Mouse (Mus musculus): Measurements from ENCODE around the gene Ror1. TPM values are rescaled to one million over a fixed set of nuclear protein-coding genes. Genes with fewer than 3 reads are reported as not detected.

Ror1 gene
- polyA plus RNA-seq, 1 experiment, result 0.06 TPM

DNA sequence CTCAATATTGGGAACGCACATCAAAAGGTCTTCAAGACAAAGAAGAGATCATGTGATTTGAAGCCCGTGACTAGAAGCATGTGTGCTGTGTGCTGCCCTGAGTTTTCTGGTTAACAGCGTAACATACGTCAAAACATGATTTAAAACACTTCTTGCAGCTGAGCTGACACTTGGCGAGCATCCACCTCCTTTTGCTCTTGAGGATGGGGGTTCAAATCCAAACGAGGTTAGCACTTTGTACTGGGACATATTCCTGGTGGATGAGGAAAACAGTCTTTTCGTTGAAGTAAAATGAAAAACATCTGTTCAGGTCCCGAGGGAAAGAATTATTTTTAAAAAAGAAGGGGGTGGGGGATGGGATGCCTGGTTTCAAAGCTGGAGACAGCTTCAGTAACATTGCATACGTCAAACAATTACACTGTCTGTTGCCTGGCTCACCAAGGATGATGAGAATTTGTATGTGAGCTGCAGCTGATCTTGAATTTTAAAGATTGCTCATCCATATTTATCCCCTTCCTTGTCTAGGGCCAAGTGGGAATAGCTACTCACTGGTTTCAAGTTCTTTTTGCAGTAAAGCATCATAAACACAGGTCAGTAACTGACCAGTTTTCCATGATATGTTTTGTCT, 367.0 kb downstream of the Ror1 start:
- no peak for TF ChIP-seq CEBPB (IDR thresholded peaks at IDR 0.05; ENCODE audit: insufficient read depth, poor library complexity, severe bottlenecking)
- no peak for TF ChIP-seq MYOD1 (IDR thresholded peaks at IDR 0.05; ENCODE audit: control insufficient read depth in 1 of 3, insufficient read length in 2 of 3, low read depth in 2 of 3)
- TF ChIP-seq POLR2A (IDR thresholded peaks at IDR 0.05; ENCODE audit: insufficient read length, low read depth), result no peak
- no peak for TF ChIP-seq SRF (IDR thresholded peaks at IDR 0.05; ENCODE audit: control insufficient read depth, insufficient read length, low read depth)
- no peak for TF ChIP-seq TCF3 (IDR thresholded peaks at IDR 0.05; ENCODE audit: insufficient read length, low read depth)
- TF ChIP-seq REST (IDR thresholded peaks at IDR 0.05; ENCODE audit: insufficient read depth, insufficient read length), result no peak
- no peak for TF ChIP-seq MYOG (IDR thresholded peaks at IDR 0.05; ENCODE audit: control insufficient read depth in 1 of 3, insufficient read depth in 1 of 3, insufficient read length in 2 of 3, low read depth in 2 of 3)
- TF ChIP-seq USF1 (IDR thresholded peaks at IDR 0.05; ENCODE audit: low read depth), result no peak
- TF ChIP-seq E2F4 (IDR thresholded peaks at IDR 0.05; ENCODE audit: insufficient read depth), result no peak
- TF ChIP-seq MAX (IDR thresholded peaks at IDR 0.05; ENCODE audit: low read depth), result no peak
- TF ChIP-seq POLR2AphosphoS2 (IDR thresholded peaks at IDR 0.05; ENCODE audit: insufficient read length, low read depth), result no peak
- no peak for TF ChIP-seq TCF12 (IDR thresholded peaks at IDR 0.05; ENCODE audit: insufficient read depth, poor library complexity, severe bottlenecking)
- Histone ChIP-seq H3K36me3 (ENCODE audit: control insufficient read depth, insufficient read depth) (no peaks in the 10 kb centered on the region), H3K4me2 (ENCODE audit: low read depth) (no peak overlapping the region), H3K4me3 (no peak overlapping the region), H3K79me2 (ENCODE audit: control insufficient read depth, insufficient read depth) (no peaks in the 10 kb centered on the region), H3ac (ENCODE audit: control insufficient read depth, insufficient read length) (no peak overlapping the region), H3K27me3 (ENCODE audit: control insufficient read depth, insufficient read depth, insufficient read length) (no peaks in the 10 kb centered on the region)

DNA sequence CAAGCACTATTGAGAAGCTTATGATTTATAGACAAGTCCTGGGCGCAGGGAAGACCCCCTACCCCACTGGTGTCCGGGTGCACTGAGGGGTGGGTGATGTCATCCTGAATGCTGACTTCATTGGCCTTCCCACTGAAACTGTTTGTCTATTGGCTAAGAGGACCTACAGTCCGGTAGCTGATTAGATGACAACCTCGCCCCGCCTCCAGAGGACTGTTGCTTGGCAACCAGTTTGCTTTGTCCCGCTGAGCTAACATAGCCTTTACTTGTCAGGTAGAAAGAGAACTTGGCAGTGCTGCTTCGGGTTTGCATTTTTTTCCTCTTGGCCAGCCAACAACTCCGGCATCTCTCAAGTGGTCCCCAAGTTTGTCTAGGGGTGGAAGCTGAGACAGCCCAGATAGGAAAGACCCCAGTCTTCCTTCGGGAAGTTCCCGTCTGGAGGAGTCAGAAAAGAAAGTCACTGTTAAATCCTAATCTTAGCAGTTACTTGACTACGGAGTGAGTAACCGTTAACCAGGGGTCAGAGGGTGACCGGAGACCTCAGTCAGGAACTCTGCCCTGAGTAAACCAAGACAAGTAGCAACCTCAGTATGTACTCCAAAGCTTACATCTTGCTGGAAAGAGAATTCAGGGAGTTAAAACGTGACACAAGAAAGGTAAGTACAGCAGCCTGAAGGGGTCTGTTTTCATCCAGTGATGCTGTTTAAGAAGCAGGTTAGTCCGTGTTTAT, 383.2 kb downstream of the Ror1 start, which contains the start of gene Ube2u:
Ube2u (plus strand) TSS at position 258 of the 730 bp plus-strand sequence.
- TF ChIP-seq MAX (IDR thresholded peaks at IDR 0.05; ENCODE audit: low read depth), result no peak
- TF ChIP-seq TCF12 (IDR thresholded peaks at IDR 0.05; ENCODE audit: insufficient read depth, poor library complexity, severe bottlenecking), result no peak
- TF ChIP-seq TCF3 (IDR thresholded peaks at IDR 0.05; ENCODE audit: insufficient read length, low read depth), result no peak
- no peak for TF ChIP-seq SRF (IDR thresholded peaks at IDR 0.05; ENCODE audit: control insufficient read depth, insufficient read length, low read depth)
- no peak for TF ChIP-seq REST (IDR thresholded peaks at IDR 0.05; ENCODE audit: insufficient read depth, insufficient read length)
- TF ChIP-seq POLR2AphosphoS2 (IDR thresholded peaks at IDR 0.05; ENCODE audit: insufficient read length, low read depth), result no peak
- no peak for TF ChIP-seq USF1 (IDR thresholded peaks at IDR 0.05; ENCODE audit: low read depth)
- no peak for TF ChIP-seq MYOD1 (IDR thresholded peaks at IDR 0.05; ENCODE audit: control insufficient read depth in 1 of 3, insufficient read length in 2 of 3, low read depth in 2 of 3)
- TF ChIP-seq E2F4 (IDR thresholded peaks at IDR 0.05; ENCODE audit: insufficient read depth), result no peak
- no peak for TF ChIP-seq MYOG (IDR thresholded peaks at IDR 0.05; ENCODE audit: control insufficient read depth in 1 of 3, insufficient read depth in 1 of 3, insufficient read length in 2 of 3, low read depth in 2 of 3)
- TF ChIP-seq POLR2A (IDR thresholded peaks at IDR 0.05; ENCODE audit: insufficient read length, low read depth), result no peak
- TF ChIP-seq CEBPB (IDR thresholded peaks at IDR 0.05; ENCODE audit: insufficient read depth, poor library complexity, severe bottlenecking), result no peak
- Histone ChIP-seq H3K27me3 (ENCODE audit: control insufficient read depth, insufficient read depth, insufficient read length) (no peaks in the 10 kb centered on the region), H3K36me3 (ENCODE audit: control insufficient read depth, insufficient read depth) (no peaks in the 10 kb centered on the region), H3K4me2 (ENCODE audit: low read depth) (no peak within 1 kb of the TSS), H3K4me3 (no peak within 1 kb of the TSS), H3K79me2 (ENCODE audit: control insufficient read depth, insufficient read depth) (no peaks in the 10 kb centered on the region), H3ac (ENCODE audit: control insufficient read depth, insufficient read length) (no peak within 1 kb of the TSS)

- no peak for TF ChIP-seq SRF (IDR thresholded peaks at IDR 0.05; ENCODE audit: control insufficient read depth, insufficient read length, low read depth)
- no peak for TF ChIP-seq MYOG (IDR thresholded peaks at IDR 0.05; ENCODE audit: control insufficient read depth in 1 of 3, insufficient read depth in 1 of 3, insufficient read length in 2 of 3, low read depth in 2 of 3)
- TF ChIP-seq USF1 (IDR thresholded peaks at IDR 0.05; ENCODE audit: low read depth), result no peak
- TF ChIP-seq MAX (IDR thresholded peaks at IDR 0.05; ENCODE audit: low read depth), result no peak
- TF ChIP-seq TCF12 (IDR thresholded peaks at IDR 0.05; ENCODE audit: insufficient read depth, poor library complexity, severe bottlenecking), result no peak
- no peak for TF ChIP-seq REST (IDR thresholded peaks at IDR 0.05; ENCODE audit: insufficient read depth, insufficient read length)
- no peak for TF ChIP-seq TCF3 (IDR thresholded peaks at IDR 0.05; ENCODE audit: insufficient read length, low read depth)
- no peak for TF ChIP-seq CEBPB (IDR thresholded peaks at IDR 0.05; ENCODE audit: insufficient read depth, poor library complexity, severe bottlenecking)
- no peak for TF ChIP-seq POLR2AphosphoS2 (IDR thresholded peaks at IDR 0.05; ENCODE audit: insufficient read length, low read depth)
- no peak for TF ChIP-seq POLR2A (IDR thresholded peaks at IDR 0.05; ENCODE audit: insufficient read length, low read depth)
- TF ChIP-seq E2F4 (IDR thresholded peaks at IDR 0.05; ENCODE audit: insufficient read depth), result no peak
- H3K4me3 ChIP-seq, result no peak overlapping the region
- H3K27me3 ChIP-seq (ENCODE audit: control insufficient read depth, insufficient read depth, insufficient read length), result no peaks in the 10 kb centered on the region
- no peak overlapping the region for H3ac ChIP-seq (ENCODE audit: control insufficient read depth, insufficient read length)
- H3K79me2 ChIP-seq (ENCODE audit: control insufficient read depth, insufficient read depth), result no peaks in the 10 kb centered on the region
- no peaks in the 10 kb centered on the region for H3K36me3 ChIP-seq (ENCODE audit: control insufficient read depth, insufficient read depth)
- H3K4me2 ChIP-seq (ENCODE audit: low read depth), result no peak overlapping the region
These were observed 392.9 kb downstream of the Ror1 start for GRCm38 (mm10) chr4:100488447-100488846.

Other genes with a start within 250 kb of the Ror1 start
- gene Pgm1, start 166.4 kb upstream of the Ror1 start, polyA plus RNA-seq (2012; fragmentation: generic; extraction: Trizol), result 95.6 TPM
- 3.8 TPM for gene Itgb3bp, start 166.0 kb upstream of the Ror1 start, polyA plus RNA-seq (2012; fragmentation: generic; extraction: Trizol)